In genomic region chr6:29484716-29485559, GRCm38 (mm10) we compare ENCODE assay signal across 8 mouse cellular contexts. TPM values are rescaled to one million over a fixed set of nuclear protein-coding genes. Genes with fewer than 3 reads are reported as not detected.
DNase-seq lines count a peak whose midpoint lies in the region; ATAC-seq and TF ChIP-seq lines count a peak whose summit lies in the region.

No protein-coding gene starts in this region.

- H3K27ac ChIP-seq in gastrocnemius, adult 2 months: no peak overlapping the region
- H3K27ac ChIP-seq in intestine, embryonic 16.5 days (ENCODE audit: low read length): no peak overlapping the region
- no peak overlapping the region for H3K27ac ChIP-seq in liver, embryonic 11.5 days (ENCODE audit: low read depth, low read length)
- H3K27ac ChIP-seq in stomach, embryonic 16.5 days (ENCODE audit: low read length): no peak overlapping the region

- H3K27me3 ChIP-seq in intestine, embryonic 16.5 days (replicated peaks; ENCODE audit: control insufficient read depth, insufficient read depth, low read length): no peaks in the 10 kb centered on the region
- peaks cover 26% of the 10 kb centered on the region for H3K27me3 ChIP-seq in liver, embryonic 11.5 days (replicated peaks; ENCODE audit: control insufficient read depth, insufficient read depth, low read length)
- no peaks in the 10 kb centered on the region for H3K27me3 ChIP-seq in stomach, embryonic 16.5 days (ENCODE audit: control insufficient read depth, insufficient read depth, low read length)

- intact Hi-C loops in gastrocnemius, adult 2 months (cut with DNase I): loop anchor here (5.0 kb wide), 2 partner anchors 88 to 123 kb away; partner anchors contain the start of gene Ccdc136

- H3K4me2 ChIP-seq in intestine, embryonic 16.5 days (ENCODE audit: low read depth, low read length): peak overlapping the region; percentile 96
- H3K4me2 ChIP-seq in liver, embryonic 11.5 days: peak overlapping the region; percentile 89
- H3K4me2 ChIP-seq in stomach, embryonic 16.5 days (ENCODE audit: low read depth, low read length): peak overlapping the region; percentile 64

- 8% methylated on average over 26 of the region's 26 CpGs for WGBS in intestine, embryonic 16.5 days
- WGBS in liver, embryonic 11.5 days: 8% methylated on average over 26 of the region's 26 CpGs
- 8% methylated on average over 26 of the region's 26 CpGs for WGBS in stomach, embryonic 16.5 days

- peak; percentile 61 for DNase-seq in layer of hippocampus, adult 11-12 months (ENCODE audit: low spot score)
- no peak for DNase-seq in layer of hippocampus, adult 9-10 months (ENCODE audit: low spot score)
- peak; percentile 92 to 95 for DNase-seq in cerebellum, postnatal 10 days
- peak; percentile 75 for DNase-seq in gastrocnemius, adult 2 months
- peak; percentile 80 for DNase-seq in liver, embryonic 11.5 days (ENCODE audit: low spot score)

- H3K4me3 ChIP-seq in gastrocnemius, adult 2 months: peak overlapping the region; percentile 68
- peak overlapping the region; percentile 52 for H3K4me3 ChIP-seq in intestine, embryonic 16.5 days (ENCODE audit: low read length)
- H3K4me3 ChIP-seq in liver, embryonic 11.5 days (ENCODE audit: low read depth, low read length): peak overlapping the region; percentile 52
- H3K4me3 ChIP-seq in stomach, embryonic 16.5 days (replicated peaks; ENCODE audit: low read length): peak overlapping the region; percentile 38

- ATAC-seq in intestine, embryonic 16.5 days: peak; percentile 75
- peak; percentile 69 for ATAC-seq in liver, embryonic 11.5 days (replicated peaks; ENCODE audit: low FRiP score)
- ATAC-seq in monocyte, adult 5-6 weeks (replicated peaks; ENCODE audit: insufficient number of reproducible peaks, low FRiP score, low TSS enrichment, poor library complexity, severe bottlenecking): peak; percentile 68
- peak; percentile 46; the same call in 1 of the 2 replicates for ATAC-seq in stomach, embryonic 16.5 days (ENCODE audit: insufficient read depth, low FRiP score)

- peak overlapping the region; percentile 66 for H3K9ac ChIP-seq in intestine, embryonic 16.5 days (ENCODE audit: low read depth, low read length)
- H3K9ac ChIP-seq in liver, embryonic 11.5 days (ENCODE audit: low read depth, low read length): no peak overlapping the region
- peak overlapping the region; percentile 29 for H3K9ac ChIP-seq in stomach, embryonic 16.5 days (ENCODE audit: low read length)

- 0 out of 2 replicates have a peak, but pooled peaks cover 7% of the 10 kb centered on the region for H3K4me1 ChIP-seq in intestine, embryonic 16.5 days (ENCODE audit: control insufficient read depth, insufficient read depth, low read length)
- peaks cover 3% of the 10 kb centered on the region; the same call in 1 of the 2 replicates for H3K4me1 ChIP-seq in liver, embryonic 11.5 days (replicated peaks; ENCODE audit: control insufficient read depth, insufficient read depth, low read length)
- H3K4me1 ChIP-seq in stomach, embryonic 16.5 days (ENCODE audit: control insufficient read depth, insufficient read depth, low read length): no peaks in the 10 kb centered on the region

- peak; percentile 82 for TF ChIP-seq CTCF in gastrocnemius, adult 2 months (IDR thresholded peaks at IDR 0.05)

- H3K36me3 ChIP-seq in intestine, embryonic 16.5 days (ENCODE audit: control insufficient read depth, insufficient read depth, low read length): no peaks in the 10 kb centered on the region
- no peaks in the 10 kb centered on the region for H3K36me3 ChIP-seq in liver, embryonic 11.5 days (ENCODE audit: control insufficient read depth, insufficient read depth, low read length)
- no peaks in the 10 kb centered on the region for H3K36me3 ChIP-seq in stomach, embryonic 16.5 days (ENCODE audit: control insufficient read depth, insufficient read depth, low read length)

- H3K9me3 ChIP-seq in intestine, embryonic 16.5 days (ENCODE audit: control insufficient read depth, low read length): no peaks in the 10 kb centered on the region
- no peaks in the 10 kb centered on the region for H3K9me3 ChIP-seq in liver, embryonic 11.5 days (ENCODE audit: control insufficient read depth, low read length)
- H3K9me3 ChIP-seq in stomach, embryonic 16.5 days (replicated peaks; ENCODE audit: control insufficient read depth, low read length): no peaks in the 10 kb centered on the region

RNA-seq across cellular contexts. Expression of gene Atp6v1fnb, which starts 13.7 kb away (rescaled TPM):
- not detected for total RNA-seq in gastrocnemius, adult 2 months (2021)
- polyA plus RNA-seq in intestine, embryonic 16.5 days (2015; fragmentation: Nextera tagmentation; extraction: Ambion mirVana): 0.38 TPM in 1 of 2 replicates, not detected in the other
- 0.34 and 0.55 TPM in 2 replicates for polyA plus RNA-seq in liver, embryonic 11.5 days (2014; fragmentation: Nextera tagmentation; extraction: Ambion mirVana)
- 0.78 TPM in 1 of 3 replicates, not detected in the others for total RNA-seq in monocyte, adult 5-6 weeks (2017)
- polyA plus RNA-seq in stomach, embryonic 16.5 days (2015; fragmentation: Nextera tagmentation; extraction: Ambion mirVana): not detected in 2 replicates

RNA-seq across cellular contexts. Expression of gene Atp6v1f, which starts 17.4 kb away (rescaled TPM):
- 100 to 1,000 TPM; 110 to 112 TPM for total RNA-seq in gastrocnemius, adult 2 months (2021)
- polyA plus RNA-seq in intestine, embryonic 16.5 days (2015; fragmentation: Nextera tagmentation; extraction: Ambion mirVana): 358 and 362 TPM in 2 replicates
- 223 and 247 TPM in 2 replicates for polyA plus RNA-seq in liver, embryonic 11.5 days (2014; fragmentation: Nextera tagmentation; extraction: Ambion mirVana)
- total RNA-seq in monocyte, adult 5-6 weeks (2017): 216 to 361 TPM (median 337 TPM) in 3 replicates
- polyA plus RNA-seq in stomach, embryonic 16.5 days (2015; fragmentation: Nextera tagmentation; extraction: Ambion mirVana): 228 and 239 TPM in 2 replicates

RNA-seq across cellular contexts. Expression of gene Kcp, which starts 22.8 kb away (rescaled TPM):
- 1 to 10 TPM; 3.8 to 4.0 TPM for total RNA-seq in gastrocnemius, adult 2 months (2021)
- 10.9 and 12.0 TPM in 2 replicates for polyA plus RNA-seq in intestine, embryonic 16.5 days (2015; fragmentation: Nextera tagmentation; extraction: Ambion mirVana)
- polyA plus RNA-seq in liver, embryonic 11.5 days (2014; fragmentation: Nextera tagmentation; extraction: Ambion mirVana): 9.2 and 9.5 TPM in 2 replicates
- not detected in 3 replicates for total RNA-seq in monocyte, adult 5-6 weeks (2017)
- polyA plus RNA-seq in stomach, embryonic 16.5 days (2015; fragmentation: Nextera tagmentation; extraction: Ambion mirVana): 16.9 TPM in 2 replicates

RNA-seq across cellular contexts. Expression of gene Irf5, which starts 41.5 kb away (rescaled TPM):
- 1 to 10 TPM; 1.1 to 3.8 TPM for total RNA-seq in gastrocnemius, adult 2 months (2021)
- polyA plus RNA-seq in intestine, embryonic 16.5 days (2015; fragmentation: Nextera tagmentation; extraction: Ambion mirVana): 7.4 and 8.5 TPM in 2 replicates
- 8.2 and 9.4 TPM in 2 replicates for polyA plus RNA-seq in liver, embryonic 11.5 days (2014; fragmentation: Nextera tagmentation; extraction: Ambion mirVana)
- 195 to 268 TPM (median 261 TPM) in 3 replicates for total RNA-seq in monocyte, adult 5-6 weeks (2017)
- polyA plus RNA-seq in stomach, embryonic 16.5 days (2015; fragmentation: Nextera tagmentation; extraction: Ambion mirVana): 14.0 and 14.2 TPM in 2 replicates

RNA-seq across cellular contexts. Expression of gene Flnc, which starts 51.9 kb away (rescaled TPM):
- total RNA-seq in gastrocnemius, adult 2 months (2021): 100 to 1,000 TPM; 285 to 430 TPM
- polyA plus RNA-seq in intestine, embryonic 16.5 days (2015; fragmentation: Nextera tagmentation; extraction: Ambion mirVana): 6.1 and 7.3 TPM in 2 replicates
- 4.7 and 6.2 TPM in 2 replicates for polyA plus RNA-seq in liver, embryonic 11.5 days (2014; fragmentation: Nextera tagmentation; extraction: Ambion mirVana)
- total RNA-seq in monocyte, adult 5-6 weeks (2017): not detected in 3 replicates
- polyA plus RNA-seq in stomach, embryonic 16.5 days (2015; fragmentation: Nextera tagmentation; extraction: Ambion mirVana): 15.8 and 21.8 TPM in 2 replicates
